ENCODE assay signal across 19 mouse cellular contexts in genomic region chr9:63912051-63912450, GRCm38 (mm10).
DNase-seq lines count a peak whose midpoint lies in the region; ATAC-seq and TF ChIP-seq lines count a peak whose summit lies in the region.
"Had no signal": no experiment of that assay in that cellular context is flagged by ENCODE, and none has a peak within 500 bp of the region (broad histone marks: within the 10 kb centered on the region; RNA-seq: fewer than 3 reads in every experiment).

No protein-coding gene starts in this region.

- intact Hi-C loops in heart, postnatal 14 days (cut with DNase I): no loop called here

- peak overlapping the region; percentile 47 for H3K27ac ChIP-seq in forebrain, embryonic 16.5 days (ENCODE audit: low read length)
- no peak overlapping the region for H3K27ac ChIP-seq in forebrain, embryonic 10.5 days
- H3K27ac ChIP-seq in limb, embryonic 14.5 days (replicated peaks; ENCODE audit: low read depth, low read length): no peak overlapping the region
- no peak overlapping the region for H3K27ac ChIP-seq in limb, embryonic 10.5 days
- H3K27ac ChIP-seq: hindbrain, embryonic 15.5 days; liver, embryonic 12.5 days; stomach, embryonic 15.5 days had no signal

- H3K9me3 ChIP-seq in forebrain, embryonic 16.5 days (ENCODE audit: control insufficient read depth, low read length): no peaks in the 10 kb centered on the region
- H3K9me3 ChIP-seq in forebrain, embryonic 10.5 days: no peaks in the 10 kb centered on the region
- H3K9me3 ChIP-seq in limb, embryonic 14.5 days (ENCODE audit: control insufficient read depth, low read length): no peaks in the 10 kb centered on the region
- no peaks in the 10 kb centered on the region for H3K9me3 ChIP-seq in limb, embryonic 10.5 days (replicated peaks)
- H3K9me3 ChIP-seq: heart, embryonic 12.5 days; hindbrain, embryonic 15.5 days; liver, embryonic 12.5 days; stomach, embryonic 15.5 days had no signal

- WGBS in forebrain, embryonic 16.5 days: 16% methylated on average over 9 of the region's 9 CpGs
- WGBS in forebrain, embryonic 10.5 days: 69% methylated on average over 9 of the region's 9 CpGs
- 49% methylated on average over 9 of the region's 9 CpGs for WGBS in limb, embryonic 14.5 days
- 64% methylated on average over 9 of the region's 9 CpGs for WGBS in limb, embryonic 10.5 days

- 0 out of 2 replicates have a peak, but pooled peaks cover 3% of the 10 kb centered on the region for H3K27me3 ChIP-seq in forebrain, embryonic 16.5 days (replicated peaks; ENCODE audit: control insufficient read depth, insufficient read depth, low read length)
- no peaks in the 10 kb centered on the region for H3K27me3 ChIP-seq in forebrain, embryonic 10.5 days (ENCODE audit: poor library complexity, severe bottlenecking)
- H3K27me3 ChIP-seq in limb, embryonic 14.5 days (ENCODE audit: control insufficient read depth, insufficient read depth, low read length): no peaks in the 10 kb centered on the region
- peaks cover 4% of the 10 kb centered on the region; the same call in 1 of the 2 replicates for H3K27me3 ChIP-seq in limb, embryonic 10.5 days (ENCODE audit: low read depth, poor library complexity, severe bottlenecking)
- H3K27me3 ChIP-seq: heart, embryonic 12.5 days; hindbrain, embryonic 15.5 days; stomach, embryonic 15.5 days had no signal

- H3K4me3 ChIP-seq in forebrain, embryonic 16.5 days (replicated peaks; ENCODE audit: low read length): no peak overlapping the region
- no peak overlapping the region for H3K4me3 ChIP-seq in forebrain, embryonic 10.5 days
- no peak overlapping the region for H3K4me3 ChIP-seq in limb, embryonic 14.5 days (replicated peaks; ENCODE audit: low read length)
- H3K4me3 ChIP-seq in limb, embryonic 10.5 days: no peak overlapping the region
- H3K4me3 ChIP-seq: erythroblast, embryonic 14.5 days; heart, embryonic 12.5 days; hindbrain, embryonic 15.5 days; liver, embryonic 12.5 days; megakaryocyte, embryonic 14.5 days; stomach, embryonic 15.5 days had no signal

- no peak overlapping the region for H3K9ac ChIP-seq in forebrain, embryonic 16.5 days (replicated peaks; ENCODE audit: low read depth, low read length)
- H3K9ac ChIP-seq in limb, embryonic 14.5 days (ENCODE audit: low read depth, low read length, severe bottlenecking): no peak overlapping the region
- H3K9ac ChIP-seq: heart, embryonic 12.5 days; hindbrain, embryonic 15.5 days; liver, embryonic 12.5 days; stomach, embryonic 15.5 days had no signal

- H3K4me2 ChIP-seq in forebrain, embryonic 16.5 days (ENCODE audit: low read length): no peak overlapping the region
- no peak overlapping the region for H3K4me2 ChIP-seq in limb, embryonic 14.5 days (replicated peaks; ENCODE audit: low read depth, low read length, severe bottlenecking)
- H3K4me2 ChIP-seq: heart, embryonic 12.5 days; hindbrain, embryonic 15.5 days; liver, embryonic 12.5 days; stomach, embryonic 15.5 days had no signal

- TF ChIP-seq POLR2A in limb, embryonic 14.5 days (IDR thresholded peaks at IDR 0.05; ENCODE audit: borderline replicate concordance, extremely low read depth, insufficient read depth, insufficient read length): no peak

- no peaks in the 10 kb centered on the region for H3K36me3 ChIP-seq in forebrain, embryonic 16.5 days (ENCODE audit: control insufficient read depth, insufficient read depth)
- H3K36me3 ChIP-seq in forebrain, embryonic 10.5 days (replicated peaks): no peaks in the 10 kb centered on the region
- H3K36me3 ChIP-seq in limb, embryonic 14.5 days (ENCODE audit: control insufficient read depth, insufficient read depth, low read length): no peaks in the 10 kb centered on the region
- no peaks in the 10 kb centered on the region for H3K36me3 ChIP-seq in limb, embryonic 10.5 days
- H3K36me3 ChIP-seq: heart, embryonic 12.5 days; hindbrain, embryonic 15.5 days; liver, embryonic 12.5 days; stomach, embryonic 15.5 days had no signal

- ATAC-seq in forebrain, embryonic 16.5 days: peak; percentile 79
- ATAC-seq in limb, embryonic 14.5 days (ENCODE audit: low FRiP score, low read depth): no peak
- ATAC-seq: liver, embryonic 12.5 days had no signal

- H3K4me1 ChIP-seq in forebrain, embryonic 16.5 days (replicated peaks; ENCODE audit: control insufficient read depth, insufficient read depth, low read length): peaks cover 8% of the 10 kb centered on the region
- peaks cover 4% of the 10 kb centered on the region; the same call in 1 of the 2 replicates for H3K4me1 ChIP-seq in forebrain, embryonic 10.5 days
- 0 out of 2 replicates have a peak, but pooled peaks cover 2% of the 10 kb centered on the region for H3K4me1 ChIP-seq in limb, embryonic 14.5 days (ENCODE audit: control insufficient read depth, insufficient read depth, low read length)
- peaks cover 7% of the 10 kb centered on the region for H3K4me1 ChIP-seq in limb, embryonic 10.5 days
- H3K4me1 ChIP-seq: hindbrain, embryonic 15.5 days; liver, embryonic 12.5 days had no signal

- no peak for DNase-seq in forebrain, embryonic 10.5 days (ENCODE audit: extremely low spot score, low spot score)
- peak; percentile 32 for DNase-seq in limb, embryonic 14.5 days (ENCODE audit: low spot score)
- DNase-seq in limb, embryonic 10.5 days (ENCODE audit: low spot score): no peak
- DNase-seq in NIH3T3 (ENCODE audit: low read depth): peak; percentile 76
- peak; percentile 65 for DNase-seq in lung, postnatal 10 days
- DNase-seq in adrenal gland, adult 8-10 months: no peak
- DNase-seq in heart, postnatal 14 days: no peak
- DNase-seq: adrenal gland, postnatal 36 days; B cell, adult 2 months; cerebellum, adult 11-12 months; gastrocnemius, postnatal 10 days; thymus, postnatal 25 days had no signal

Comparison
In these comparisons a context has a peak if more than half of its experiments do, and no peak if none do; other contexts are left out.
1. DNase-seq: peak in limb, embryonic 14.5 days (single experiment), NIH3T3 (single experiment) and lung, postnatal 10 days (single experiment); none in forebrain, embryonic 10.5 days (single experiment), limb, embryonic 10.5 days (single experiment), adrenal gland, adult 8-10 months (single experiment) and heart, postnatal 14 days (0 of 2).